Mouse (Mus musculus) bone marrow, adult 2 months (tissue): Measurements from ENCODE around the gene Tbc1d9b.

ENCODE experiments used
- CTCF ChIP-seq: fragments of 200-500 bp; IDR thresholded peaks from 2 replicates; pipeline ENCODE4 v1.5.1; 2011; ENCODE audit warnings: low read length, control low read depth; ENCODE audit not compliant: control insufficient read depth, insufficient read depth
- POLR2A ChIP-seq: fragments of 200-500 bp; IDR thresholded peaks from 2 replicates; pipeline ENCODE4 v1.6.1; 2011; ENCODE audit warnings: low read depth, mild to moderate bottlenecking, control low read depth, low read length, borderline replicate concordance; ENCODE audit not compliant: control insufficient read depth

DNA sequence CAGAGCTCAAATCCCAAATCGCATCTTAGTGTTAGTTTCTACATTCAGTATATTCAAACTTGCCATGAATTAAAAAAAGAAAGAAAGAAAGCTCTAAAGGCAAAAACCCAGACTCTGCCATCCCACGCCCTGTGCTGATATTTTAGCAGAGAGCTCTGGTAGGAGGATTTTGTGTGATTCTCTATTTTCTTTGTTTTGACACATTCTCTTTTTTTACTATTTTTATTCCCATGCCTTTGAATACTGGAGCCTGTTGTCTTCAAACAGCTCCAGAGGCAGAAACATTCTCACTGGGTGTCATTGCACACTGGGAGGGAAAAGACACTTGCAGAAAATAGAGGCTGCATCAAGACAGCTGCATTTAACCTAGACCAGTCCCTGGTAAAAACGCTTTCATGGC, 45.0 kb upstream of the Tbc1d9b start:
- no peak for TF ChIP-seq CTCF
- TF ChIP-seq POLR2A, result no peak
